Mouse (Mus musculus) bone marrow macrophage, adult 2 months (primary cell): ENCODE results near the gene Tjap1.

Experiments
- CTCF ChIP-seq: IDR thresholded peaks from 2 replicates; pipeline ENCODE4 v1.5.1; 2012; ENCODE audit warnings: low read depth, mild to moderate bottlenecking, low read length, moderate library complexity
- POLR2A ChIP-seq: IDR thresholded peaks from 2 replicates; pipeline ENCODE4 v1.6.1; 2012; ENCODE audit warnings: mild to moderate bottlenecking, low read depth, low read length, borderline replicate concordance

GRCm38 (mm10) chr17:46243624-46244023, 39.2 kb downstream of the Tjap1 start:
- TF ChIP-seq CTCF (no peak), POLR2A (no peak)
